Mouse (Mus musculus) heart, postnatal 25 days (tissue): Measurements from ENCODE around the gene Dpysl5. TPM values are rescaled to one million over a fixed set of nuclear protein-coding genes. Genes with fewer than 3 reads are reported as not detected.
"Not testable (repeated sequence)": the region's sequence is repeated elsewhere in the genome, so short reads cannot be mapped to it uniquely, and the experiment has no call there.

ENCODE experiments used
- DNase-seq: peaks from one replicate; pipeline ENCODE4 v3.0.0; 2022; ENCODE audit warnings: low spot score
- intact Hi-C: fragments of 180-260 bp; cut with DNase I; formaldehyde crosslinking; loops from one replicate; pipeline ENCODE4 v1.15.1; 2025
- total RNA-seq, 2 experiments: library from RNA; stranded (reverse); gene quantifications; 2 replicates each; pipeline ENCODE4 v1.2.3; 2021

Dpysl5 gene
- total RNA-seq, 2 experiments from 2014 or later: 0.29 to 0.45 TPM

DNA sequence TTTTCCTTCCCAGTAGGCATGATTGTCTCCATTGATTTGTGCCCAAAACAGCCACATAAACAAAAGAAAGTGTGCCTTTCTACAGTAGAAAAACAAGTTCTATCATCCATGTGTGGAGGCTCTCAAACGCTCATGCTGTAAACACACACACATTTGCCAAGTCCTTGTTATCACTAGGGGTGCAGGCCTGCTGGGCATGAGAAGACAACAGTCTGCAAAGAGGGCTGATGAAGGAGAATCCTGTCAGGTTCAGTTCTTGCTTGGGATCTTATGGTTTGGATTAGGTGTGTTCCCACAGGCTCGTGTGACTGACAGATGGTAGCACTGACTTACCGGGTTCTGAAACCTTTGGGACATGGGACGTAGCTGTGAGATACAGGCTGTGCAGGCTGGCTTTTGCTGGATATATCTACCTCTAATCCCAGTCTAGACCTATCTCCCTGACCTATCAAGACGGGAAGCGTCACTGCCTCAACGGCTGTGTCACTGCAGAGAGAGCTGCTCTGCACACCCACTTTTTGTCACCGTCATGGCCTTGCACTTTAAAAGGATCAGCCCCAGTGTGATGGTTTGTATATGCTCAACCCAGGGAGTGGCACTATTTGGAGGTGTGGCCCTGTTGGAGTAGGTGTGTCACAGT lies 10.9 kb upstream of the Dpysl5 start:
- DNase-seq: no peak
- intact Hi-C loops: no loop called here

DNA sequence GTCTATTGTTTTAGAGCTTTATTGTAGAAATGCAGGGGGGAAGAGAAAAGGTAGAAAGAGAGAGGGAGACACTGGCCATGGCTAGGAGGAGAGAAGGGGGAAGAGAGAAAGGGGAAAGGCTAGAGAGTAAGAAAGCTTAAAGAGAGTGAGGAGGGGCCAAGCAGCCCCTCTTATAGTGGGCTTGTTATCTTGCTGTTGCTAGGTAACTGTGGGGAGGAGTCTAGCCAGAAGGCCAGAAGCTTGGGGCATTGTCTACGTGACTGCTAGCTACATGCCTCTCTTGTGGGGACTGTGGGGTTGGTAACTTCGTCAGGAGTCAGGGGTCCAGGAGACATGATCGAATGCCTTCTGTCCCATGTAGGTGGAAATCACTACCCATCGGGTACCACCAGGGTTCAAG lies 10.0 kb upstream of the Dpysl5 start:
- intact Hi-C loops, DNase-seq: not testable (repeated sequence)

DNA sequence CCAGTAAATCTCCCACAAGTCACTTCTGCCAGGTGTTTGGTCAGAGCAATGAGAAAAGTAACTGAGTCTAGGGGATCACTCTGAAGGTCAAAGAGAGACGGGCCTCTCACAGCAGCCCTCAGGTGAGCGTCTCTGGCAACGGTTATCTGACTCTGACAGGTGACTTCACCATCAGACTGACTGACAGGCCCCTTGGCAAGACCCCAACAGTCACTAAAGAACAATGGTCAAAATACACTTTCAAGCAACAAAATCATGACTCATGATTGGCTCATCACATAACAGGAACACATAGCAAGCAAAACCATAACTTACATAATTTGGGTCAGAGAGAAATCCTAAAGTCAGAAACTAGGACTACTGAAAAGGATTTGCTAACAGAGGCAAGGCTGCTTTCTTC lies 9.5 kb upstream of the Dpysl5 start:
- intact Hi-C loops: no loop called here

DNA sequence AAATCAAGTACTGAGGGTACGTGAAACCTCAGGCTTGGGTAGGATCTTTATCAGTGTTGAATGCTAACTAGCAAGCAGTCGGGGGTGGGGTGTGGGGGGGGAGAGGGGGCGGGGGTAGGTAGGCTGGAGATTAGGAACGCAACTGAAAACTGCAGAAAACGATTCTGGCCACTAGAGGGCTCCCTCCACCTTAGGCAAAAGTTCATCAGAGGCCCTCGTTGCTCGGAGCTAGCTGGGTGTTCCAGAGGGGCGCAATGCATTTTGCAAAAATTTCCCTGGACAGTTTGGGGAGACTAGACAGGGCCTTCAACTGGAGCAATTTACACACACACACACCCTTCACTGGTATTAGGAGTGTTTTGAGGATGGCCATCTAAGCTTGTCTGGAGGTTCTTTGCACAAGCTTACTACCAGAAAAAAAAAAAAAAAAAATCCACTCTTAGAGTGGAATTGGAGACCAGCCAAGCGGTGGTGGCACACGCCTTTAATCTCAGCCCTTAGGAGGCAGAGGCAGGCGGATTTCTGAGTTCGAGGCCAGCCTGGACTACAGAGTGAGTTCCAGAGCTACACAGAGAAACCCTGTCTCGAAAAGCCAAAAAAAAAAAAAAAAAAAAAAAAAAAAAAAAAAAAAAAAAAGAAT lies 1.5 kb upstream of the Dpysl5 start:
- DNase-seq: no peak
- intact Hi-C loops: loop anchor here (1.0 to 5.0 kb wide), 3 partner anchors 65 to 292 kb away; no protein-coding TSS in a partner anchor

More for the DNA sequence above, 9.5 kb upstream of the Dpysl5 start:
- no peak for DNase-seq

DNA sequence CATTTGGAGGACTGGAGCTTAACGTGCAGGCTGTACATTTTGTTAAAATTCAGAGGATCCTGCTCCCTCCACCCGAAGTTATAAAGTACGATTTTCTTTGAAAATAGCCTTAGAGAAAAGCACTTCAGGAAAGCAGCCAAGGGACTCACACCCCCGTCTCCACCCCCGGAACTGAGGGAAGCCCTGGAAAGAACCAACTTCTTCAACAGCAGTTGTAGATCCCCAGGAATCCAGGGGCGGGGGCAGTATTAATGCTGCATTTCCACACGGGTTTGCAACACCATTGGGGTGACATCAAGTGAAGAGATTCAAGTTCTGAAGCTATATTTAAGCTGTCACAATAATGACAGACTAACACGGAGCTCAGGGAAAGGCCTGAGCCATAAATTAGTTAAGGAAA lies 878 bp upstream of the Dpysl5 start:
- intact Hi-C loops: loop anchor here (5.0 kb wide), 1 partner anchor 292 kb away; no protein-coding TSS in a partner anchor
- no peak for DNase-seq

DNA sequence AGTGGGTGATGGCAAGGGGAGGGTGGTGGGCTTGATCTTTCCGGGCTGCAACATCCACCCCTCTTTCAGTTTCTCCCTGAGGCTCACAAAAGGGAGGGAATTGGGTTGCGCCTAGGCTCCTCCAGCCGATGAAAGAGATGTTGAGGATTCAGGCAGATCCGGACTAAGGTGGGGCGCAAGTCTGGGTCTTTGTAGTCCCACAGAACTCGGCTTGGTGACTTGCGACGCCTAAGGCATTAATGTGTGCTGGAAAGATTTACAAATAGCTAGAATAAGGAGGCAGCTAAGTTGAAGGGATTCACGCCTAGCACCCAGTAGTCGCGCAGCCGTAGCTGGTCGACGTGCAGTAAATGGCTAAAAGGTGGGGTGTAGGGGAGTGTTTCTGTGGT lies 632 bp downstream of the Dpysl5 start:
- intact Hi-C loops: loop anchor here (5.0 kb wide), 1 partner anchor 290 kb away; no protein-coding TSS in a partner anchor
- DNase-seq: no peak

DNA sequence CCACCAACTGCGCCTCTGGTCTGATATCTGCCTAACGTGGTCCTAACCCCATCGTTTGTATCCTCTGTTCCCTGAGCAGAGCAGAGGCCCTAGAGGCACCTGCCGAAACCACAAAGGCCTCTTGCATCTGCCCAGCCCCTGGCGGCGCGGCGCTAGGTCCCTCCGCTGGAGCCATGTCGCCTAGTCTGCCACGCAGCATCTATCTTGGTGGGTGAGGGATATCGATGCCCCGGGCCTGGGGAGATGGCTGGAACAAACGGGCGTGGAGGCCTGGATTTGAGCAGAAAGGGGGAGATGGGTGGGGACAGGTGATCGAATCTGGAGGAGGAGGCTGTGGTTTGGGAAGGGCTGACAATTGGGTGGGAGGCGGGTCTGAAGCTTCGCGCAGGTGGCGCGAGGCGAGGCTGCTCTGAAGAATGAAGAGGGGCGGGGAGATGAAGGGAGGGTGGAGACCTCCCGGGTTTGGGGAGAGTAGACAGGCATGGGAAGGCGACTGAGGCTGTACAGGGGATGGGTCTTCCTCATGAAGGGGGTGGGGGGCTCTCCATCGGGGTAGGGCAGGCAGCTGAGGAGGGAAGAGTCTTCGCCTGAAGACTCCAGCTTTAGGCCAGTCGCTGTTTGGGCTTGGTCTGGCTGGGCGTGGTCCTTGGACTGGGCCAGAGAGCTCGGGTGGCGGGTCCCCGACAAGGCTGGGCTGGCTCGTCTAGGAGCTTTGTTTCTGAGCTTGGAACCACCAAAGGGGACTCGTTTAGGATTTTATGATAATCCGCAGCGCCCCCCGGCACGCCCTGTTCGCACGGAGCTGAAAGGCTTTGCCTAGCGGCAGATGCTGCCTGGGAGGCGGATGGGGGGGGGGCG lies 1.3 kb downstream of the Dpysl5 start:
- no peak for DNase-seq
- intact Hi-C loops: loop anchor here (5.0 kb wide), 1 partner anchor 290 kb away; no protein-coding TSS in a partner anchor

DNA sequence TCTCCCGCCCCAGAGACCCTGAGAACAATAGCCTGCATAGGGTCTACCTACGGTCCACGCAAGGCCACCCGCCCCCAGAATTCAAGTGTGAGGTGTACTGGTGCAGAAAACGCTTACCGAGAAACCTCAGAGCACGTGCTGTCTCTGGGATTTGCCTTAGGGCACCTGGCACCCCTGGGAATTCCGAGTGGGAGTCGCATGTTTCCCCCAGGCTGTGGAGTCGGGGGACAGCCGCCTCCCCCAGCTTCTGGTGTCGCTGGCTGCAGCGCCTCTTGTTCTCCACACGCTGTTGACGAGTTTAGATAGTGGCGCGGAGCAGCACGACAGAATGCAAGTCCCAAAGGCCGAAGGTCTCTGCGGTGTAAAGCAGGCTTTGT lies 1.9 kb downstream of the Dpysl5 start:
- intact Hi-C loops: loop anchor here (5.0 kb wide), 1 partner anchor 289 kb away; no protein-coding TSS in a partner anchor

DNA sequence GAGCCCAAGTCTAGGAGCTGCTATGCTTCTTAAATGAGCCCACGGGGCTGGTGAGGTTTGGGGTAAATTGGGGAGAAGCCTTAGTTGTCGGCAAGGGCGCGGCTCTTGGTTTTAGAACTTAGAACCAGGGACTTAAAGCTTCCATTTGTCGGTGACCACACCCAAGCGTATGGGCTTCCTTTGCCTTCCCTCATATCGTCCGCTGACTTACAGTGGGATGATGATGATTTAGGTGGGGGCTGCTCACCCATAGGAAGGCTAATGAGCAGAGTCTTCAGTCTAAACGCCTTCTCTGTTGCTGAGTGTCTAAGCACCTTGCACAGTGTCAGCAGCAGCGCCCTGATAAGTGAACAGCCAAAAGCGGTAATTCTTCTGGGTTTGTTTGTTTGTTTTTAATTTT lies 2.3 kb downstream of the Dpysl5 start:
- no peak for DNase-seq
- intact Hi-C loops: loop anchor here (5.0 kb wide), 1 partner anchor 289 kb away; no protein-coding TSS in a partner anchor

More for the DNA sequence above, 1.9 kb downstream of the Dpysl5 start:
- no peak for DNase-seq

DNA sequence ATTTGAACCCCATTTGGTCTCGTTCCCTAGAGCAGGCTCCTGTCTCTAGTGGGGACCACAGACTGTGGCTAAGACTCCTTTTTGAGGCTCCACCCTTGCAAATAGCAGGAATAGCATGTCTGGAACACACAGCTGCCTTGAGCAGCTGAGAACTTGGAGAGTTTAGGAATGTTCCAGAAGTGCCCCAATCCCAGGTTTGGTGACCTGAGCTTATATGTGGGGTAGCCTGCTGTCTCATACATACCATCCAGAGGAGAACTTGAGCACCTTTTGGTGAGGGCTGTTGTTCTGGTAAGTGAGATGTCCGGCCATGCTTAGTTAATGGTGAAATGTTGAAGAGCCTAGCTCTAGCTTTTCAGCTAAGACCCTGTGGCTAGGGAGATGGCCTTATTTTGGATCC lies 4.9 kb downstream of the Dpysl5 start:
- no peak for DNase-seq
- intact Hi-C loops: no loop called here

DNA sequence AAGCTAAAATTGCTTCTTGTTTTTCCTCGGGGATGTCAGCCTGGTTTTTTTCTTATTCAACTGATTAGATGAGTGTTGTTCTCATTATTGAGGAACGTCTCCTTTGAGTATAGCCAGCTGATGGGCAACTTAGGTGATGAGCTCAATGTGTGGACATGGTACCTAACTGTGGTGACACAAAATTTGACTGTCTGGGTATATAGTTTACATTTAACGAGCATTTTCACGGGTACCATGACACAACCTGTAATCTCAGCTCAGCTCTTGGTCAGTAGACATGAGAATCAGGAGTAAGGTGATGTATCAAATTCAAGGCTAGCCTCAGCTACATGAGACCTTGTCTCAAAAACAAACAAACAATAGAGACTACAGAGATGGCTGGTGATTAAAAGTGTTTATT lies 6.1 kb downstream of the Dpysl5 start:
- DNase-seq: no peak
- intact Hi-C loops: no loop called here

DNA sequence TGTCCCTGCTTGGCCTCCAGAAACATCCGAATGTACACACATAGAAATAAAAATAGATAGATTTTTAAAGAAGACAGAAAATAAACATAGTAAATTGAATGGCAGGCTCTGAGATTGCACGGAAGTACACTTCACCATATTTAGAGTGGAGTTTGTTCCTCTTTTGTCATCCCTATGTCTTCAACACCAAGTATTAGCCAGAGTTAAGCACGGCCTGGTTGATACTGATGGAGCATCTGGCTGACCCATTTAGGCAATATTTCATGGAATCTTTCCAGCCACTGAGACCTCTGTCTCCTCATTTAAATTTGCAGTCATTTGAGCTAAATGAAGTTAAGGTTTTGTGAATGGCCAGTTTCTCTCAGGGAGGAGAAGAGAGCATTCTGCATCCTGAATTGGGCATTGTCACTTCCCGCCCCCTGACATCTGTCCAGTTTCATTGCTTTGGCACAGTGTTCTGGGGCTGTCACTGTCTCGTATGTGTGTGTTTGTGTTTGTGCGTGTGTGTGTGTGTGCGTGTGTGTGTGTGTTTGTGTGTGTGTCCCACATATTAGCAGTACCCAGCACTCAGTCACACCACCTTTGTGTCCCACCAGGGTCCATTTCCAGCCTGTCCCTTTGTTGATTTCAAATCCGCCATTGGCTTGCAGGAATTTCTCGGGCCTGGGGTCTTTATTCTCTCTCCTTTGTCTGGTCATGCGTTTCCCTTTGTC lies 6.8 kb downstream of the Dpysl5 start:
- intact Hi-C loops: no loop called here
- no peak for DNase-seq

DNA sequence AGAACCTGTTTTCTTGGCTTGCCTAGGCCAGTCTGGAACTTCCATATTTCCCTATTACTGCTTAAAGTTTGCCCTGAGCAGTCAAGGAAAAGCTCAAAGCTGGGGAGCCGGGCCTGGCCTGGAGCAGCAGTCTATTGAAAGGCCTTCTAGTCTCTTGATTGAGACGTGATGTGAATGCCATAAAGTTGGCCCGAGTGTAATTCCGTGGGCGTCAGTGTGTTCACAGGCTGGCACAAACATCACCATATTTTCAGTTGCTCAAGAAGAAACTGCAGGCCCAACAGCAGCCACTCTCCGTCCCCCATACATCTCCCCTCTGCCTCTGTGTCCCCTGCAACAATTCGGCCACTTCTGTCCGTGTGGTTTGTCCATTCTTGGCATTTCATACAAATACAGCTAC lies 10.6 kb downstream of the Dpysl5 start:
- intact Hi-C loops: no loop called here

DNA sequence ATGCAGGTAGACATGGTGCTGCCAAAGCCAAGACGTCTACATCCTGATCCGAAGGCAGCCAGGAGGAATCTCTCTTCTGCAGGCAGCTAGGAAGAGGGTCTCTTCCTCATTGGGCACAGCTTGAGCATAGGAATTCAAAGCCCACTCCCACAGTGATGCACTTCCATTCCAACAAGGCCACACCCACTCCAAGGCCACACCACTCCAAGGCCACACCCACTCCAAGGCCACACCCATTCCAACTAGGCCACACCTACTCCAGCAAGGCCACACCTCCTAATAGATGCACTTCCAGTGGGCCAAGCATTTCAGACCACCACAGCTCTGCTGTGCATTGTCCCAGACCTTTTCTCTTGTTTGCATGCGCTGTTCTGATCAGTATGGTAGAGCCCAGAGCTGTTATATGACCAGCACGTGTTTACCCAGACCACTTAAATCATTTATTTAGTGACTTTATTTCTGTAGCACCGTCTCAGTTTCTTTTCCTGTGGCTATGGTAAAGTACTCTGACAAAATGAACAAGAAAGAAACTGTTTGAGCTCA lies 14.9 kb downstream of the Dpysl5 start:
- no peak for DNase-seq
- intact Hi-C loops: no loop called here

More for the DNA sequence above, 10.6 kb downstream of the Dpysl5 start:
- DNase-seq: no peak

DNA sequence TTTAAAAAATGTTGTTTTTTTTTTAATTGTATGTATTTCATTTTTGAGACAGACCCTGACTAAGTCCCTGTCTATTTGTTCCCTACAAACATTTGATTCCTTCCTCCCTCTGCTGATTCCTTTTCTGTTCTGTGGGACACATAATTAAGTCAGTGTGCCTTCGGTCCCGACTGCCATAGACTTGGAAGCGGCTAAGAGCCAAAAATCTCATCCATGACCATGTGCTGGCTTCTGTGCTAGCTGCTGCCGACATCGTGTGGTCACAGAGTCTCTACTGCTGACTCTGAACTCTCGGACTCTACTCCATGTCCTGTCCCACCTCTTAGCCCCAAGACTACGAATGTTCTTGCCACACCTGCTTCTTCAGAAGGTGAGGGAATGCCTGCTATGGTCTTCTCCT lies 21.1 kb downstream of the Dpysl5 start:
- intact Hi-C loops: no loop called here

DNA sequence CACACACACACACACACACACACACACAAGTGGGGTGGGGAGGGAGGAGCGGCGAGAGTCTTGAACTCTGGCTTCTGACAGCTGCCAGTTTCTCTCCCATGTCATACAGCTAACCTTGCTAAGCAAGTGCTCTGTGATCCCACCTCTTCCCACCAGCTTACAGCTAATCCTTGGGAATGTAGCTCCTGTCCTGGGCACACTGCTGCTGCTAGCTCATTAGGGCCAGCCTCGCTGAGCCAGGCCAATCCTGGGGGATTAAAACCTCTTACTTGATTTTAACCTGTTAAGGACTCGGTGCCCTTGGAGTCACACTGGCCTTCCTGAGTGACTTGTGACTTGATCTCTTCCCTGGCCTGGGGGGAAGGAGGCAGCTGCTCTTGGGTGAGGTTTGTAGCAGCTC lies 23.3 kb downstream of the Dpysl5 start:
- intact Hi-C loops: no loop called here
- no peak for DNase-seq

More for the DNA sequence above, 21.1 kb downstream of the Dpysl5 start:
- no peak for DNase-seq

DNA sequence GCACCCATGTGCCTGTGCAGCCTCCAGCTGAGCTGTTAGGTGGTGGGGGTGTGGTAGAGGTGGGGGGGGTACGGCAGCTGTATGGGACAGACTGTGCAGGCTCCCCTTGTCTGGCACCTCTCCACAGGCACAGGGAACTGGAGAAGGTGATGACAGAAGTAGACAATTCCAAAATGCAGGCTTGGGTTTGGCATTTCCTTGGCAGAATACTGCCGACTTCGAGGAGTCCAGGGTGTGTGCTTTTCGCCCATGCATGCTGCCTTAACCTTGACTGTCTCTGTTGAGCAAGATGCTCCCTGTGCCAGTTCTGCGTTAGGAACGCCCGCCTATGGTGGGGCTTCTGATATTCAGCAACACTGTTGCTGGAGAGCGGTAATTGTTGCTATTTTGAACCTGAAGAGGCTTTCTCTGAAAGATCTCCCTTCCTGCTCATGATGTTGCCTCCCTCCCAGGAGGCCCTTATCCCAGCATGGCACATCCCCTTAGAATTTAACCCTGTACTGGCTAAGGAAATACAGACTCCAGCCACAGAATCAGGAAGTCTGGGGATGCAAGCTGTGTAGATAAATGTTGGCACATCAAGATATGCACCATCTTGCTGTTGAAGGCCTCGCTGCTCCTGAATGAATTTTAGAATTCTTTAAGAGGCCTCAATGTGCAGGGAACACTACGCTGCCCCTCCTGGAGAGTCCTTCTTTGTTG lies 26.9 kb downstream of the Dpysl5 start:
- intact Hi-C loops: no loop called here
- DNase-seq: no peak

DNA sequence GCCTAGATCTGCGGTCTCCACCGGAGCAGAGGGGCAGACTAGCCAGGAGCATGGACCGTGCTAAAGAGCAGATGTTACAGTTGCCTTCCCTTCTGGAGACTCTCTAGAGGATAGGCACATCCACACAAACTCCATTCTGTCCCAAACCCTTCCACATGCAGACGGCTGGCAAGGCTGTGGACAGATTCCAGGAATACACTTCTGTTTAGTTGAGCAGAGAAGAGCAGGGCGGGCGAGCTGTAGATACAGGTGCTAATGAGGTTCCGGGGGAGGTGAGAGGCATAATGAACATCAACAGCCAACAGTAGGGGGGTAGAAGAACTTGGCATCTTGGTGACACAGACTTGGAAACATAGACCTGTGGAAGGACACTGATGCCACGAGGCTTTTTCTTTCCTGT lies 28.2 kb downstream of the Dpysl5 start:
- DNase-seq: no peak
- intact Hi-C loops: no loop called here
